Mouse (Mus musculus): Measurements from ENCODE around the gene Pax4. TPM values are rescaled to one million over a fixed set of nuclear protein-coding genes. Genes with fewer than 3 reads are reported as not detected.

The Pax4 gene
- polyA plus RNA-seq, 1 experiment from 2014 or later, result not detected

GRCm38 (mm10) chr6:28396051-28396852, 52.9 kb downstream of the Pax4 start:
- Histone ChIP-seq H3K9ac (ENCODE audit: low read length) (peak overlapping the region; percentile 66), H3K27ac (ENCODE audit: low read depth, low read length) (no peak overlapping the region; the same call in 1 of the 2 replicates), H3K9me3 (replicated peaks; ENCODE audit: control insufficient read depth, low read length) (0 out of 2 replicates have a peak, but pooled peaks cover 3% of the 10 kb centered on the region), H3K36me3 (ENCODE audit: control insufficient read depth, insufficient read depth, low read length) (no peaks in the 10 kb centered on the region), H3K4me2 (ENCODE audit: low read length) (peak overlapping the region; percentile 81), H3K27me3 (replicated peaks; ENCODE audit: control insufficient read depth, insufficient read depth, low read length) (peaks cover 6% of the 10 kb centered on the region; the same call in 1 of the 2 replicates), H3K4me3 (ENCODE audit: low read depth, low read length) (peak overlapping the region; percentile 43), H3K4me1 (ENCODE audit: control insufficient read depth, insufficient read depth, low read length) (peaks cover 12% of the 10 kb centered on the region)
- DNase-seq (ENCODE audit: low spot score) (no peak), ATAC-seq (peak; percentile 66)
- WGBS, result 5% methylated on average over 15 of the region's 15 CpGs

Other genes with a start within 250 kb of the Pax4 start
- 19.6 and 23.9 TPM in 2 replicates for gene Zfp800, start 51.3 kb downstream of the Pax4 start, polyA plus RNA-seq (2014; fragmentation: Nextera tagmentation; extraction: Ambion mirVana)
- 407 and 420 TPM in 2 replicates for gene Arf5, start 25.8 kb downstream of the Pax4 start, polyA plus RNA-seq (2014; fragmentation: Nextera tagmentation; extraction: Ambion mirVana)
- gene Fscn3, start 21.6 kb downstream of the Pax4 start, polyA plus RNA-seq (2014; fragmentation: Nextera tagmentation; extraction: Ambion mirVana), result not detected in 2 replicates
- 7.2 and 9.7 TPM in 2 replicates for gene Gcc1, start 21.0 kb downstream of the Pax4 start, polyA plus RNA-seq (2014; fragmentation: Nextera tagmentation; extraction: Ambion mirVana)
- gene Snd1, start 25.8 kb upstream of the Pax4 start, polyA plus RNA-seq (2014; fragmentation: Nextera tagmentation; extraction: Ambion mirVana), result 67.9 and 80.0 TPM in 2 replicates